Comparison of ENCODE assay signal across 8 mouse cellular contexts in the genomic region with DNA sequence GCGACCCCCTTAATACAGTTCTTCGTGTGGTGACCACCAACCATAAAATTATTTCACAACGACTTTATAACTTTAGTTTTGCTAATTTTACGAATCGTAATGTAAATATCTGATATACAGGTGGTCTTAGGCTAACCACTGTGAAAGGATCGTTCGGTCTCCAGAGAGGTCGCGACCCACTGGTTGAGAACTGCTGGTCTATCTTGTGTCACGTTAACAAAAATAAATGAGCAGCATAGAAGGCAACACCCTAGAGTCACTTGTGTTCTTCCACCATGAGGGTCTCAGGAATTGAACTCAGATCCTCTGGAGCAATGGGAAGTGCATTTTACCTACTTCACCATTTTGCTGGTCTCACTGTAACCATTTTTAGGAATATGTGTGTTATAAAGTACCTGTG. TPM values are rescaled to one million over a fixed set of nuclear protein-coding genes. Genes with fewer than 3 reads are reported as not detected.
DNase-seq lines count a peak whose midpoint lies in the region; ATAC-seq lines count a peak whose summit lies in the region.

No protein-coding gene starts in this region.

- H3K36me3 ChIP-seq in lung, embryonic 16.5 days (ENCODE audit: control insufficient read depth, insufficient read depth, low read length), result no peaks in the 10 kb centered on the region; the same call in 1 of the 2 replicates
- peaks cover 10% of the 10 kb centered on the region for H3K36me3 ChIP-seq in limb, embryonic 10.5 days
- no peaks in the 10 kb centered on the region; the same call in 1 of the 2 replicates for H3K36me3 ChIP-seq in splenic B cell, adult 2 months (ENCODE audit: control insufficient read depth, insufficient read depth, low read length, poor library complexity, severe bottlenecking)

- WGBS in lung, embryonic 16.5 days, result 54% methylated on average over 10 of the region's 10 CpGs
- 59% methylated on average over 10 of the region's 10 CpGs for WGBS in limb, embryonic 10.5 days

- H3K4me1 ChIP-seq in lung, embryonic 16.5 days (replicated peaks; ENCODE audit: control insufficient read depth, insufficient read depth, low read length), result peaks cover 17% of the 10 kb centered on the region
- peaks cover 21% of the 10 kb centered on the region for H3K4me1 ChIP-seq in limb, embryonic 10.5 days

- H3K9ac ChIP-seq in lung, embryonic 16.5 days (ENCODE audit: low read length), result no peak overlapping the region

- H3K27me3 ChIP-seq in lung, embryonic 16.5 days (ENCODE audit: control insufficient read depth, insufficient read depth, low read depth, low read length), result no peaks in the 10 kb centered on the region
- H3K27me3 ChIP-seq in limb, embryonic 10.5 days (ENCODE audit: low read depth, poor library complexity, severe bottlenecking), result no peaks in the 10 kb centered on the region
- H3K27me3 ChIP-seq in splenic B cell, adult 2 months (ENCODE audit: control insufficient read depth, insufficient read depth, low read length, poor library complexity, severe bottlenecking), result no peaks in the 10 kb centered on the region

- DNase-seq in CD4-positive, CD25-positive, alpha-beta regulatory T cell, adult 2 months (ENCODE audit: low read depth, low spot score), result peak; percentile 24
- DNase-seq in lung, postnatal 25 days (ENCODE audit: low spot score), result no peak
- no peak for DNase-seq in limb, embryonic 10.5 days (ENCODE audit: low spot score)
- peak; percentile 21 for DNase-seq in splenic B cell, adult 2 months (ENCODE audit: low read depth, low spot score)
- no peak for DNase-seq in layer of hippocampus, postnatal 36 days
- no peak for DNase-seq in left cerebral cortex, adult 8-10 months (ENCODE audit: low spot score in 2 of 2)

- peak overlapping the region; percentile 66; the same call in 1 of the 2 replicates for H3K27ac ChIP-seq in lung, embryonic 16.5 days (ENCODE audit: low read length)
- H3K27ac ChIP-seq in limb, embryonic 10.5 days, result peak overlapping the region; percentile 89; the same call in 1 of the 2 replicates

- H3K4me3 ChIP-seq in lung, embryonic 16.5 days (ENCODE audit: low read length), result no peak overlapping the region
- H3K4me3 ChIP-seq in limb, embryonic 10.5 days, result peak overlapping the region; percentile 76; the same call in 1 of the 2 replicates

- no peaks in the 10 kb centered on the region for H3K9me3 ChIP-seq in lung, embryonic 16.5 days (ENCODE audit: control insufficient read depth, low read length)
- H3K9me3 ChIP-seq in limb, embryonic 10.5 days (replicated peaks), result no peaks in the 10 kb centered on the region

- H3K4me2 ChIP-seq in lung, embryonic 16.5 days (ENCODE audit: low read depth, low read length), result peak overlapping the region; percentile 52

- no peak for ATAC-seq in CD4-positive, CD25-positive, alpha-beta regulatory T cell, adult 4 months
- no peak for ATAC-seq in lung, embryonic 16.5 days (ENCODE audit: low read depth)

RNA-seq across cellular contexts. Expression of a gene that starts 20.0 kb away (rescaled TPM):
- polyA plus RNA-seq in CD4-positive, CD25-positive, alpha-beta regulatory T cell, adult 4 months (2017; shearing (Covaris generic)), result 10 to 100 TPM; 51.5 to 66.6 TPM
- 329 and 475 TPM in 2 replicates for polyA plus RNA-seq in lung, embryonic 16.5 days (2015; fragmentation: Nextera tagmentation; extraction: Ambion mirVana)
- polyA plus RNA-seq in limb, embryonic 10.5 days (2016; fragmentation: Nextera tagmentation; extraction: Ambion mirVana), result 451 and 473 TPM in 2 replicates
- 100 to 1,000 TPM; 408 to 440 TPM for total RNA-seq in layer of hippocampus, postnatal 36 days (2021)
- 100 to 1,000 TPM; 369 to 406 (median 382) TPM for total RNA-seq in left cerebral cortex, adult 8-10 months (2022)

Comparison
In these comparisons a context has a peak if more than half of its experiments do, and no peak if none do; other contexts are left out.
1. DNase-seq: peak in CD4-positive, CD25-positive, alpha-beta regulatory T cell, adult 2 months (single experiment) and splenic B cell, adult 2 months (single experiment); none in lung, postnatal 25 days (single experiment), limb, embryonic 10.5 days (single experiment), layer of hippocampus, postnatal 36 days (0 of 2) and left cerebral cortex, adult 8-10 months (0 of 2).